Mouse (Mus musculus) bone marrow macrophage, adult 2 months (primary cell): ENCODE results near the gene P4hb.

Experiments
- CTCF ChIP-seq: IDR thresholded peaks from 2 replicates; pipeline ENCODE4 v1.5.1; 2012; ENCODE audit warnings: low read depth, mild to moderate bottlenecking, low read length, moderate library complexity
- POLR2A ChIP-seq: IDR thresholded peaks from 2 replicates; pipeline ENCODE4 v1.6.1; 2012; ENCODE audit warnings: mild to moderate bottlenecking, low read depth, low read length, borderline replicate concordance

DNA sequence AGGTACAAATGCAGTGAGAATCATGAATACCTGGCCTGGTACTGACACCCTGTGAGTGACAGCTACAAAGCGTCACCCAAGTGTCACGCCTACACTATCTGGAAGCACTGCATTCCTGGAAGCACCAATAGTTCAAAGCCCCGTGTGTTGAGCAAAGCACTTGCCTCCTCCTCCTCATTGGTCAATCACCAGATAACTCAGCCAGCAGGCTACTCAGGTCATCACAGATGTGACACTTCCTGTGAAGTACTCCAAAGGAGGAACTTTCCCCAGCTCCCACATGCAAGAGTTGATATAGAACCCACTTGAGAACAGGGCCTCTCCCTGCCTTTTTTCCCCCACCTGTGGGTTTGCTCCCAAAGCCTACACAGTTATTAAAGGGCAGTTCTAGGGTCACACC, 1.9 kb downstream of the P4hb start:
- TF ChIP-seq CTCF (no peak), POLR2A (no peak)
